Mouse (Mus musculus): ENCODE data around the gene Olfr1271. TPM values are rescaled to one million over a fixed set of nuclear protein-coding genes. Genes with fewer than 3 reads are reported as not detected.
"Not testable (repeated sequence)": the region's sequence is repeated elsewhere in the genome, so short reads cannot be mapped to it uniquely, and the experiment has no call there.

Olfr1271 gene
- not detected in 2 replicates for polyA plus RNA-seq (2016; fragmentation: Nextera tagmentation; extraction: Ambion mirVana)

- Histone ChIP-seq H3K36me3 (no peaks in the 10 kb centered on the region), H3K4me1 (replicated peaks) (no peaks in the 10 kb centered on the region), H3K27ac (ENCODE audit: poor library complexity, severe bottlenecking) (no peak within 1 kb of the TSS), H3K9ac (no peak within 1 kb of the TSS), H3K4me2 (no peak within 1 kb of the TSS), H3K4me3 (no peak within 1 kb of the TSS), H3K9me3 (replicated peaks) (no peaks in the 10 kb centered on the region), H3K27me3 (replicated peaks) (no peaks in the 10 kb centered on the region)
- ATAC-seq (ENCODE audit: insufficient number of reproducible peaks, low FRiP score): no peak
- 78% methylated on average over 2 of the region's 2 CpGs for WGBS
Measured at GRCm38 (mm10) chr2:90270932-90271331, at the start of gene Olfr1271. Gene Olfr1271 (minus strand): TSS chr2:90271032.

- no peak within 1 kb of the TSS for H3K9ac ChIP-seq
- H3K9me3 ChIP-seq (replicated peaks): no peaks in the 10 kb centered on the region
- no peaks in the 10 kb centered on the region for H3K36me3 ChIP-seq
- H3K27me3 ChIP-seq (replicated peaks): no peaks in the 10 kb centered on the region
- ATAC-seq (ENCODE audit: insufficient number of reproducible peaks, low FRiP score): no peak
- no peak within 1 kb of the TSS for H3K4me2 ChIP-seq
- no peaks in the 10 kb centered on the region for H3K4me1 ChIP-seq (replicated peaks)
- H3K4me3 ChIP-seq: no peak within 1 kb of the TSS
- H3K27ac ChIP-seq (ENCODE audit: poor library complexity, severe bottlenecking): no peak within 1 kb of the TSS
- WGBS: 82% methylated on average over 6 of the region's 6 CpGs
Measured at GRCm38 (mm10) chr2:90292741-90293140, 21.9 kb upstream of the Olfr1271 start, which contains the start of gene Olfr1272. Gene Olfr1272 (minus strand): TSS chr2:90292841.

- no peaks in the 10 kb centered on the region for H3K36me3 ChIP-seq
- no peak within 1 kb of the TSS for H3K27ac ChIP-seq (ENCODE audit: poor library complexity, severe bottlenecking)
- no peak for ATAC-seq (ENCODE audit: insufficient number of reproducible peaks, low FRiP score)
- no peak within 1 kb of the TSS for H3K4me2 ChIP-seq
- H3K4me1 ChIP-seq (replicated peaks): no peaks in the 10 kb centered on the region
- H3K9me3 ChIP-seq (replicated peaks): no peaks in the 10 kb centered on the region
- no peak within 1 kb of the TSS for H3K9ac ChIP-seq
- H3K4me3 ChIP-seq: no peak within 1 kb of the TSS
- no peaks in the 10 kb centered on the region for H3K27me3 ChIP-seq (replicated peaks)
- WGBS: 83% methylated on average over 4 of the region's 4 CpGs
Measured at GRCm38 (mm10) chr2:90257492-90257891, 13.3 kb downstream of the Olfr1271 start, which contains the start of gene Olfr142. Gene Olfr142 (minus strand): TSS chr2:90257592.

GRCm38 (mm10) chr2:90224393-90224792 is 46.4 kb downstream of the Olfr1271 start, which contains the start of gene Olfr1506:
Gene Olfr1506 (minus strand): TSS chr2:90224493.
- not testable (repeated sequence) for H3K9me3 ChIP-seq (replicated peaks); H3K4me3 ChIP-seq; H3K27me3 ChIP-seq (replicated peaks); H3K4me2 ChIP-seq; H3K4me1 ChIP-seq (replicated peaks); H3K27ac ChIP-seq (ENCODE audit: poor library complexity, severe bottlenecking); ATAC-seq (ENCODE audit: insufficient number of reproducible peaks, low FRiP score); H3K9ac ChIP-seq; H3K36me3 ChIP-seq
- WGBS: no CpG with 5 or more reads among the region's 6 CpGs

Other genes with a start within 250 kb of the Olfr1271 start
- gene Olfr1264, start 245.5 kb downstream of the Olfr1271 start, polyA plus RNA-seq (2016; fragmentation: Nextera tagmentation; extraction: Ambion mirVana): not detected in 2 replicates
- not detected in 2 replicates for gene Olfr1265, start 235.7 kb downstream of the Olfr1271 start, polyA plus RNA-seq (2016; fragmentation: Nextera tagmentation; extraction: Ambion mirVana)
- gene Olfr140, start 207.4 kb downstream of the Olfr1271 start, polyA plus RNA-seq (2016; fragmentation: Nextera tagmentation; extraction: Ambion mirVana): not detected in 2 replicates
- not detected in 2 replicates for gene Olfr1269, start 149.6 kb downstream of the Olfr1271 start, polyA plus RNA-seq (2016; fragmentation: Nextera tagmentation; extraction: Ambion mirVana)
- not detected in 2 replicates for gene Olfr32, start 128.7 kb downstream of the Olfr1271 start, polyA plus RNA-seq (2016; fragmentation: Nextera tagmentation; extraction: Ambion mirVana)
- not detected in 2 replicates for gene Olfr1270, start 117.9 kb downstream of the Olfr1271 start, polyA plus RNA-seq (2016; fragmentation: Nextera tagmentation; extraction: Ambion mirVana)
- not detected in 2 replicates for gene Olfr1506, start 46.5 kb downstream of the Olfr1271 start, polyA plus RNA-seq (2016; fragmentation: Nextera tagmentation; extraction: Ambion mirVana)
- gene Olfr142, start 13.4 kb downstream of the Olfr1271 start, polyA plus RNA-seq (2016; fragmentation: Nextera tagmentation; extraction: Ambion mirVana): not detected in 2 replicates
- gene Olfr1272, start 21.8 kb upstream of the Olfr1271 start, polyA plus RNA-seq (2016; fragmentation: Nextera tagmentation; extraction: Ambion mirVana): not detected in 2 replicates
- not detected in 2 replicates for gene Gm13769, start 51.2 kb upstream of the Olfr1271 start, polyA plus RNA-seq (2016; fragmentation: Nextera tagmentation; extraction: Ambion mirVana)
- not detected in 2 replicates for gene Olfr1274-ps, start 127.7 kb upstream of the Olfr1271 start, polyA plus RNA-seq (2016; fragmentation: Nextera tagmentation; extraction: Ambion mirVana)